Mouse (Mus musculus) neural tube, embryonic 15.5 days (tissue): Measurements from ENCODE around the gene Foxc1. TPM values are rescaled to one million over a fixed set of nuclear protein-coding genes. Genes with fewer than 3 reads are reported as not detected.
A peak's percentile ranks its signal among the peaks of the same experiment; 100 is the strongest.

Experiments
- ATAC-seq: fragments of 200-750 bp; cut with Nextera tagmentation; 2 replicates; pipeline ENCODE4 v1.8.0; 2017; ENCODE audit warnings: mild to moderate bottlenecking, moderate TSS enrichment, moderate library complexity; ENCODE audit not compliant: low FRiP score
- H3K27ac ChIP-seq: fragments of 300-500 bp; sonication (generic); replicated peaks from 2 replicates; pipeline ENCODE4 v1.5.1; 2015; ENCODE audit warnings: mild to moderate bottlenecking, inconsistent platforms
- H3K27me3 ChIP-seq: fragments of 300-500 bp; sonication (generic); replicated peaks from 2 replicates; pipeline ENCODE4 v1.6.1; 2015; ENCODE audit warnings: inconsistent platforms
- H3K36me3 ChIP-seq: fragments of 300-500 bp; sonication (generic); 2 replicates; pipeline ENCODE4 v1.6.1; 2015; ENCODE audit warnings: inconsistent platforms
- H3K4me1 ChIP-seq: fragments of 300-500 bp; sonication (generic); 2 replicates; pipeline ENCODE4 v1.6.1; 2015; ENCODE audit warnings: inconsistent platforms
- H3K4me2 ChIP-seq: fragments of 300-500 bp; sonication (generic); 2 replicates; pipeline ENCODE4 v1.6.1; 2015; ENCODE audit warnings: inconsistent platforms, mild to moderate bottlenecking, moderate library complexity
- H3K4me3 ChIP-seq: fragments of 300-500 bp; sonication (generic); replicated peaks from 2 replicates; pipeline ENCODE4 v1.5.1; 2015; ENCODE audit warnings: mild to moderate bottlenecking, inconsistent platforms
- H3K9ac ChIP-seq: fragments of 300-500 bp; sonication (generic); replicated peaks from 2 replicates; pipeline ENCODE4 v1.6.1; 2015; ENCODE audit warnings: mild to moderate bottlenecking, inconsistent platforms
- H3K9me3 ChIP-seq: fragments of 300-500 bp; sonication (generic); replicated peaks from 2 replicates; pipeline ENCODE4 v1.6.1; 2016; ENCODE audit warnings: inconsistent platforms
- WGBS: fragments of 180-500 bp; shearing (Covaris S2); methylation state at CpG from one replicate; pipeline ENCODE4 v1.1.7; 2015; ENCODE audit warnings: mixed read lengths; 5-methylcytosine and 5-hydroxymethylcytosine counted together
- polyA plus RNA-seq: library from polyadenylated mRNA; unstranded; fragments of >200 nt; fragmentation: Nextera tagmentation; extraction: Ambion mirVana; gene quantifications from 2 replicates; pipeline ENCODE4 v1.2.1, GENCODE M21; 2015

Gene Foxc1
- polyA plus RNA-seq = 1.00 and 1.1 TPM in 2 replicates

DNA sequence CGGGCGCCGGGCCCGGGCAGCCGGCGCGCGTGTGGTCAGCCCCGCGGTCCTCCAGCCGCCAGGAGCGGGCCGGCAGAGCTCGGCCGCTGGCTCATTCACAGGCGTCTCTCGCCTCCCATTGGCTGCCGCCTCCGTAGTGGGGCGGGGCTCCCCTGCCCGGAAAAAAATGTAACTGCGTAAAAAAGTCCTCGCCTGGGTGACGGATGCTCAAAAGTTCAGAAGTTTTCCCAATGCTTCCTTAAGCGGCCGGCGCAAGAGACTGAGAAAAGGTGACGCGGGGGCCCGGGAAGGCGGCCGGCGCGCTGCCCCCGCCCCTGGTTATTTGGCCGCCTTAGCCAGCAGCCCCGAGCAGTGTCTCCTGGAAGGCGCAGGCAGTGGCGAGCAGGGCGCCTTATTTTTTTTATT, at the start of gene Foxc1:
Gene Foxc1, plus strand, starts transcription at position 206 of the 405 bp plus-strand sequence.
- peak within 1 kb of the TSS; percentile 38 for H3K9ac ChIP-seq
- H3K4me1 ChIP-seq = peaks cover 43% of the 10 kb centered on the region
- H3K4me3 ChIP-seq = peak within 1 kb of the TSS; percentile 44
- ATAC-seq = peak; percentile 59
- under 1% methylated on average over 40 of the region's 40 CpGs for WGBS
- H3K9me3 ChIP-seq = no peaks in the 10 kb centered on the region
- H3K36me3 ChIP-seq = no peaks in the 10 kb centered on the region
- H3K27me3 ChIP-seq = peaks cover 70% of the 10 kb centered on the region
- peak within 1 kb of the TSS; percentile 74 for H3K4me2 ChIP-seq
- H3K27ac ChIP-seq = peak within 1 kb of the TSS; percentile 71

DNA sequence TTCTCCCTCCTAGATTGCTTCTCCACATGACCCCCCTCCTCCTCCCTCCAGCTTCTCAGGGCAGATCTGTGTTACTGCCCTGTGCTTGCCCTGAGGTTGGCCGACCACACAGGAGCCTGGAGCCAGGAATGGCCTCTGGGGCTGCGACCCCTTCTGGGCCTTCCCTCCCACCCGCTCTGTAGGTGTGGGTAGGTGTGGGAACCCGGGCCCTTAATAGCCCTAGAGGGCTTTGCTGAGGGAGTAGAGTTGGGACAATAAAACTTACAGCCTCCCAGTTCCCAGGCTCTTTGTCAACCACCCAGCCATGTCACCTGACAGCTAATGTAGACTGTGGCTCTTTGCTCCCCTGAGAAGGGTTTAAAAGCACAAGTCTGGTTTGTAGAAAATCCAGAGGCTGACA, 46.0 kb upstream of the Foxc1 start:
- H3K36me3 ChIP-seq = no peaks in the 10 kb centered on the region
- H3K9me3 ChIP-seq = no peaks in the 10 kb centered on the region
- H3K27me3 ChIP-seq = no peaks in the 10 kb centered on the region
- 0 out of 2 replicates have a peak, but pooled peaks cover 4% of the 10 kb centered on the region for H3K4me1 ChIP-seq
- 8% methylated on average over 4 of the region's 4 CpGs for WGBS
- H3K4me3 ChIP-seq = no peak overlapping the region
- H3K9ac ChIP-seq = no peak overlapping the region
- no peak overlapping the region for H3K4me2 ChIP-seq
- ATAC-seq = no peak
- no peak overlapping the region for H3K27ac ChIP-seq

DNA sequence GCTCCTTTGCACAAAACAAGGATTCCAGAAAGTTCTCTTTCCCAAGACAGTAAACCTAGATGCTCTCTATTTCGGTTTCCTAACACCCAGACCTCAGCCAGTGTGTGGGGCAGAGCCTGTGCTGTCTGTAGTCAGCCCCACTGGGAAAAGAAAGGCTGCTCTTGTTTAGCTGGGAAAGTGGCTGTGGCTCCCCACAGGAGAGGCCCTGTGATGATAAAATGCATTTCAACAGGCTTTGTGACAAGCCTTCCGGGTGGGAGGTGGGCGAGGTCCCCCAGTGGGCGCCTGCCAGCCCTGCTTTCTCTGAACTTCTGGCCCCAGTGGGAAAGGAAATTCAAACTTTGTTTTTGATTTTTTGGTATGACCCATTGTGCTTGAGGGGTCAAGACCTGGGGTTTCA, 45.4 kb upstream of the Foxc1 start:
- Histone ChIP-seq H3K9ac (no peak overlapping the region), H3K4me2 (no peak overlapping the region), H3K4me3 (no peak overlapping the region), H3K27ac (no peak overlapping the region), H3K27me3 (no peaks in the 10 kb centered on the region), H3K4me1 (0 out of 2 replicates have a peak, but pooled peaks cover 4% of the 10 kb centered on the region), H3K36me3 (no peaks in the 10 kb centered on the region), H3K9me3 (no peaks in the 10 kb centered on the region)
- WGBS = 57% methylated on average over 4 of the region's 4 CpGs
- ATAC-seq = no peak

- H3K36me3 ChIP-seq = no peaks in the 10 kb centered on the region
- no peak overlapping the region for H3K9ac ChIP-seq
- H3K27me3 ChIP-seq = no peaks in the 10 kb centered on the region
- no peak overlapping the region for H3K4me2 ChIP-seq
- H3K27ac ChIP-seq = no peak overlapping the region
- no peak for ATAC-seq
- H3K4me3 ChIP-seq = no peak overlapping the region
- no peaks in the 10 kb centered on the region for H3K9me3 ChIP-seq
- WGBS = 95% methylated on average over 3 of the region's 3 CpGs
- 0 out of 2 replicates have a peak, but pooled peaks cover 4% of the 10 kb centered on the region for H3K4me1 ChIP-seq
Observed at GRCm38 (mm10) chr13:31764419-31764818, 42.0 kb upstream of the Foxc1 start.

- Histone ChIP-seq H3K9ac (no peak overlapping the region), H3K27ac (no peak overlapping the region), H3K36me3 (no peaks in the 10 kb centered on the region), H3K27me3 (no peaks in the 10 kb centered on the region), H3K9me3 (no peaks in the 10 kb centered on the region), H3K4me3 (no peak overlapping the region), H3K4me1 (no peaks in the 10 kb centered on the region), H3K4me2 (no peak overlapping the region)
- 93% methylated on average over 2 of the region's 2 CpGs for WGBS
- ATAC-seq = no peak
Observed at GRCm38 (mm10) chr13:31765564-31765963, 40.9 kb upstream of the Foxc1 start.

DNA sequence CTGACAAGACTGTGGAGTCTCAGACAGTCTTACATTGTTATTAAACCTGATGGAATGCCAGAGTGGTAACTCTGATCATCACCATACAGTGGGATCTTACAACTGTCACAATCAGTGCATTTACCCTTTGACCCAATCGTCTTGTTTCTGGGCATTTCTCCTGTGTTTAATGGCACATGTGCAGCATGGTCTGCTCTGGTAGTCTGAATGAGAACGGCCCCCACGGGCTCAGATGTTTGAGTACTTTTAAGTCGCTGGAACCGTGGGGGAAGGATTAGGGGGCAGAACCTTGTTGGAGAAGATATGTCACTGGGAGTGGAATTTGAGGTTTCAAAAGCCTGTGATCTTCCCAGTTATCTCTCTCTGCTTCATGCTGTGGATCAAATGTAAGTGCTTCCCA, 33.6 kb upstream of the Foxc1 start:
- no peaks in the 10 kb centered on the region for H3K4me1 ChIP-seq
- H3K27me3 ChIP-seq = no peaks in the 10 kb centered on the region
- 80% methylated on average over 5 of the region's 5 CpGs for WGBS
- H3K27ac ChIP-seq = no peak overlapping the region
- no peaks in the 10 kb centered on the region for H3K9me3 ChIP-seq
- no peak overlapping the region for H3K9ac ChIP-seq
- no peaks in the 10 kb centered on the region for H3K36me3 ChIP-seq
- no peak for ATAC-seq
- H3K4me3 ChIP-seq = no peak overlapping the region
- H3K4me2 ChIP-seq = no peak overlapping the region

DNA sequence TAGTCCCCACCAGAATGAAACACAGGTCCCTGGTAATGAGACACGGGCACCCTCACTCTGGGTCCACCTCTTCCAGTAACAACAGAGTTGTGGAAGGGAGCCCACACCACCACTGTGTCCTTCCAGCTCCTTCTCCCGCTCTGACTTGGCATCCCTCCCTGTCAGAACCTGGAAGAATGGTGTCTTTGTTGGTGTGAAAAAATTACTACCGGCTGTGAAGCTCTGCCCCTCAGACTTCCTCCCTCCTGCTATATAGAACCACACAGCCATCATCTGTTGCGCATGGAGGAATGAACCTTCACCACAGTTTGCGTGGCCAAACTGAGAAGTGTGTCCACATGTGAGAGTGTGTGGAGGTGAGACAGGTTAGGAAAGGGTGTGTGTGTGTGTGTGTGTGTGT, 30.7 kb upstream of the Foxc1 start:
- Histone ChIP-seq H3K27ac (no peak overlapping the region), H3K4me2 (no peak overlapping the region), H3K4me3 (no peak overlapping the region), H3K4me1 (no peaks in the 10 kb centered on the region), H3K9ac (no peak overlapping the region), H3K9me3 (no peaks in the 10 kb centered on the region), H3K36me3 (no peaks in the 10 kb centered on the region), H3K27me3 (no peaks in the 10 kb centered on the region)
- 76% methylated on average over 5 of the region's 5 CpGs for WGBS
- ATAC-seq = no peak

- H3K9ac ChIP-seq = no peak overlapping the region
- no peaks in the 10 kb centered on the region for H3K9me3 ChIP-seq
- no peak overlapping the region for H3K27ac ChIP-seq
- no peak overlapping the region for H3K4me3 ChIP-seq
- H3K4me1 ChIP-seq = no peaks in the 10 kb centered on the region
- no peaks in the 10 kb centered on the region for H3K36me3 ChIP-seq
- 77% methylated on average over 17 of the region's 17 CpGs for WGBS
- no peak for ATAC-seq
- no peaks in the 10 kb centered on the region for H3K27me3 ChIP-seq
- H3K4me2 ChIP-seq = no peak overlapping the region
Observed at GRCm38 (mm10) chr13:31779281-31779981, 27.0 kb upstream of the Foxc1 start.

DNA sequence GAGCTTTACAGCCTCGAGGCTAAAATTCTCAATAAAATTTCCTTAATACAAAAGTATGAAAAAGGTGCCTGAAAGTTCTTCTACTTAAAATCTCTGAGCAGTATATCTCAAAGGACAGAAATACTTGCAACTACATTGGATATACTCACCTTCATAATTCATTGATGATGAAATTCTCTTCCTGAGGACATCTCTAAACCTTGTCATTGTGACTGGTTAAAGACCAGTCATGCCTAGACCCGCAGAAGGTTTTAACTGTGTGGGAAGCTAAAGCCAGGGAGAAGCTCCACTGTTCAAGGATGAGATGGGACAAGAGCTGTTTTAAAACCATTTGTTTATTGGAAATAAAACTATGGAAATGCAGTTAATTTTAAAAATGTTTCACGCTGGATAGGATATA, 26.1 kb upstream of the Foxc1 start:
- Histone ChIP-seq H3K9ac (no peak overlapping the region), H3K4me2 (no peak overlapping the region), H3K4me3 (no peak overlapping the region), H3K36me3 (no peaks in the 10 kb centered on the region), H3K27me3 (no peaks in the 10 kb centered on the region), H3K27ac (no peak overlapping the region), H3K4me1 (no peaks in the 10 kb centered on the region), H3K9me3 (no peaks in the 10 kb centered on the region)
- WGBS = 87% methylated on average over 3 of the region's 3 CpGs
- no peak for ATAC-seq

GRCm38 (mm10) chr13:31782063-31782462, 24.4 kb upstream of the Foxc1 start:
- no peaks in the 10 kb centered on the region for H3K4me1 ChIP-seq
- no peaks in the 10 kb centered on the region for H3K27me3 ChIP-seq
- no peaks in the 10 kb centered on the region for H3K9me3 ChIP-seq
- no peak overlapping the region for H3K9ac ChIP-seq
- no peak for ATAC-seq
- H3K27ac ChIP-seq = no peak overlapping the region
- no peaks in the 10 kb centered on the region for H3K36me3 ChIP-seq
- H3K4me2 ChIP-seq = no peak overlapping the region
- H3K4me3 ChIP-seq = no peak overlapping the region
- 94% methylated on average over 2 of the region's 2 CpGs for WGBS

GRCm38 (mm10) chr13:31784757-31785156, 21.7 kb upstream of the Foxc1 start:
- Histone ChIP-seq H3K9me3 (no peaks in the 10 kb centered on the region), H3K4me1 (no peaks in the 10 kb centered on the region), H3K36me3 (no peaks in the 10 kb centered on the region), H3K4me3 (no peak overlapping the region), H3K9ac (no peak overlapping the region), H3K27me3 (no peaks in the 10 kb centered on the region), H3K4me2 (no peak overlapping the region), H3K27ac (no peak overlapping the region)
- ATAC-seq = no peak
- 81% methylated on average over 7 of the region's 7 CpGs for WGBS

GRCm38 (mm10) chr13:31792480-31793132, 13.8 kb upstream of the Foxc1 start:
- Histone ChIP-seq H3K9ac (no peak overlapping the region), H3K27ac (no peak overlapping the region), H3K4me1 (0 out of 2 replicates have a peak, but pooled peaks cover under 1% of the 10 kb centered on the region), H3K4me2 (peak overlapping the region; percentile 49), H3K9me3 (no peaks in the 10 kb centered on the region), H3K27me3 (peaks cover 7% of the 10 kb centered on the region; the same call in 1 of the 2 replicates), H3K36me3 (no peaks in the 10 kb centered on the region), H3K4me3 (peak overlapping the region; percentile 20; the same call in 1 of the 2 replicates)
- WGBS = 21% methylated on average over 17 of the region's 17 CpGs
- peak; percentile 72; the same call in 1 of the 2 replicates for ATAC-seq
